Comparison of ENCODE assay signal across 7 mouse cellular contexts in genomic region chr12:42987018-42987606, GRCm38 (mm10).
DNase-seq lines count a peak whose midpoint lies in the region; ATAC-seq and TF ChIP-seq lines count a peak whose summit lies in the region.

No protein-coding gene starts in this region.

- no peak for ATAC-seq in hindbrain, postnatal 0 days
- peak; percentile 89 for ATAC-seq in midbrain, embryonic 14.5 days (ENCODE audit: low FRiP score, low TSS enrichment)

- no peaks in the 10 kb centered on the region for H3K4me1 ChIP-seq in hindbrain, postnatal 0 days (ENCODE audit: insufficient read depth, low read length)
- no peaks in the 10 kb centered on the region for H3K4me1 ChIP-seq in midbrain, embryonic 14.5 days (ENCODE audit: control insufficient read depth, insufficient read depth, low read length)

- no peak overlapping the region for H3K9ac ChIP-seq in hindbrain, postnatal 0 days (replicated peaks; ENCODE audit: low read length)
- no peak overlapping the region for H3K9ac ChIP-seq in midbrain, embryonic 14.5 days (replicated peaks; ENCODE audit: low read length)

- intact Hi-C loops in gastrocnemius, adult 2 months (cut with DNase I), result no loop called here

- H3K9me3 ChIP-seq in hindbrain, postnatal 0 days (ENCODE audit: low read length), result no peaks in the 10 kb centered on the region
- H3K9me3 ChIP-seq in midbrain, embryonic 14.5 days (ENCODE audit: control insufficient read depth, low read length), result no peaks in the 10 kb centered on the region

- peak; percentile 62 for DNase-seq in MN1 (ENCODE audit: low spot score)
- DNase-seq in embryo, embryonic 10.5 days (ENCODE audit: low spot score), result peak; percentile 23
- peak; percentile 68 for DNase-seq in hindbrain, postnatal 0 days (ENCODE audit: low spot score)
- peak; percentile 80 for DNase-seq in midbrain, embryonic 14.5 days
- no peak for DNase-seq in spleen, postnatal 4 days (ENCODE audit: low spot score in 2 of 2)
- DNase-seq in kidney, adult 11 months, result no peak
- no peak for DNase-seq in gastrocnemius, adult 2 months

- H3K27ac ChIP-seq in hindbrain, postnatal 0 days, result no peak overlapping the region
- no peak overlapping the region for H3K27ac ChIP-seq in midbrain, embryonic 14.5 days (replicated peaks; ENCODE audit: low read depth, low read length)
- no peak overlapping the region for H3K27ac ChIP-seq in gastrocnemius, adult 2 months

- H3K27me3 ChIP-seq in hindbrain, postnatal 0 days (ENCODE audit: insufficient read depth, low read length), result no peaks in the 10 kb centered on the region
- H3K27me3 ChIP-seq in midbrain, embryonic 14.5 days (ENCODE audit: control insufficient read depth, insufficient read depth, low read length), result no peaks in the 10 kb centered on the region

- WGBS in hindbrain, postnatal 0 days, result 19% methylated on average over 2 of the region's 2 CpGs
- WGBS in midbrain, embryonic 14.5 days, result 16% methylated on average over 2 of the region's 2 CpGs

- no peak overlapping the region for H3K4me3 ChIP-seq in hindbrain, postnatal 0 days (ENCODE audit: low read length)
- H3K4me3 ChIP-seq in midbrain, embryonic 14.5 days (replicated peaks; ENCODE audit: low read depth, low read length), result no peak overlapping the region
- H3K4me3 ChIP-seq in gastrocnemius, adult 2 months, result no peak overlapping the region

- peak; percentile 73 for TF ChIP-seq CTCF in hindbrain, postnatal 0 days (IDR thresholded peaks at IDR 0.05; ENCODE audit: low read depth)
- TF ChIP-seq CTCF in gastrocnemius, adult 2 months (IDR thresholded peaks at IDR 0.05), result no peak

- H3K36me3 ChIP-seq in hindbrain, postnatal 0 days (ENCODE audit: insufficient read depth, low read length), result no peaks in the 10 kb centered on the region
- H3K36me3 ChIP-seq in midbrain, embryonic 14.5 days (ENCODE audit: control insufficient read depth, insufficient read depth, low read length), result no peaks in the 10 kb centered on the region

- H3K4me2 ChIP-seq in hindbrain, postnatal 0 days (ENCODE audit: low read depth, low read length), result no peak overlapping the region
- H3K4me2 ChIP-seq in midbrain, embryonic 14.5 days (ENCODE audit: low read length), result no peak overlapping the region

Comparison
In these comparisons a context has a peak if more than half of its experiments do, and no peak if none do; other contexts are left out.
1. DNase-seq: peak in MN1 (single experiment), embryo, embryonic 10.5 days (single experiment), hindbrain, postnatal 0 days (single experiment) and midbrain, embryonic 14.5 days (single experiment); none in spleen, postnatal 4 days (0 of 2), kidney, adult 11 months (single experiment) and gastrocnemius, adult 2 months (single experiment).